Mouse (Mus musculus) mature B cell (primary cell): ENCODE results near the gene Rcsd1.

Experiments
- in situ Hi-C: fragments of 300-500 bp; cut with MboI; formaldehyde crosslinking; loops from 2 replicates; pipeline ENCODE4 v1.14.3; 2019

Gene Rcsd1

DNA sequence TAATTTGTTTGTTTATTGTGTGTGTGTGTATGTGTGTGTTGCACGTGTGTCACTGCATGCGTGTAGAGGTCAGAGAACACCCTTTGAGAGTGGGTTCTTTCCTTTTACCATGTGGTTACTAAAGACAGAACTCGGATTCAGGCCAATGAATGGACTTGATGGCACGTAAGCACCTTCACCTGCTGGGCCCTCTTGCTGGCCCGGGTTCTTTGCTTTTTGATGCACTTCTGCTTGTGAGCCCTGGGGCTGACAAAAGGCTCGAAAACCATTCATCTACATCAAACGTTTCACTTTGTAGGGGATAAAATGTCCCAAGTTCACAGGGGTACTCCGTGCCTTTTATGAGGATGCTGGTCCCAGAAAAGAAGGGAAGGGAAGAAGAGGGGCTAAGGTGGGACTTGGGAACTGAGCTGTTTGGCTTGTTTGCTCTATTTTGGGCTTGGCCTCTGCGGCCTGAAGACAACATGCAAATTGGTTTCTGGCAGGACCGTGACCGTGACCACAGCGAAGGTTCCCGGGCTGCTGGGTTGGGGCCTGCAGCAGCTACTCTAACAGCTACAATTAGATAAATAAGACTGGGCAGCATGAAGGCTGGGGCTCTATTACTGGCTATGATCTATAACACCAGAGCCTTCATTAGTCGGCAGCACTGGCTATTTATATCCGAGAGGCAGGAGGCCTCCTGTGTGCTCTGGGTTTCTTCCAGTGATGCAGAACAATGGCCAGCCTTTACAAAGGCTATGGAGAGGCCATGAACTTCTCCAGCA lies 46.9 kb downstream of the Rcsd1 start:
- in situ Hi-C loops: no loop called here

DNA sequence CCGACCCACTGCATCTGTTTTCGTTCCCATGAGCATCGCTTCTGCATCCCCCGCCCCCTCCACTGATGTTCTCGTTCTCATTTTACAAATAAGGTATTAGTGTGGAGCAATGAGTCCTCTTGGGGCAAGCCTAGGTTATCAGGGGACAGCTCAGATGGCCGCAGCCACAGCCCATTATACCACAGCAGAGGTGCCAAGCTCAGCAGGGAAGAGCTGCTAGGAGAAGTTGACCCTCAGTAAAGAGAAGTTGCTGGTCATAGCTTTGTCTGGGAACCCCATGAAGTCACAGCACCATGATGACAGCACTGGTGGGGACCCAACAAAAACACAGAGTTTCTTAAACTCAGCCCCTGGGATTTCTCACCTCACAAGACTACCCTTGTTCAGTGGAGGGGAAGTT lies 47.8 kb downstream of the Rcsd1 start:
- in situ Hi-C loops: no loop called here

DNA sequence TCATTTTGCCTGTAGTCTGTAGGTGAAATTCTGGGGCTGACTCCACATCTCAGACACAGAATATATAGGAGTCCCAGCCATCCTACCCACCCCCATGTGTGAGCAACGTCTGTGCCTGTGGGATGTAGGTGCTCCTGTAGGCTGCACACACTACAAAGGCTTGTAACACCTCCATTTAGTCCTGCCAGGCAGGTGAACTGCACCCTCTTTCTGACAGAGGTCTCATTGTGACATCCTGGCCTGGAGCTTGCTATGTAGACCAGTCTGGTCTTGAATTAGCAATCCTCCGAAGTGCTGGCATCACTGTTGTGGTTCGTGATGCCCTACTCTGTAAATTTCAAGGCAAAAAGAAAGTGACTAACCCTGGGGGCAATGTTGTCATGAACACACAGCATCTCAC lies 48.4 kb downstream of the Rcsd1 start:
- in situ Hi-C loops: no loop called here

DNA sequence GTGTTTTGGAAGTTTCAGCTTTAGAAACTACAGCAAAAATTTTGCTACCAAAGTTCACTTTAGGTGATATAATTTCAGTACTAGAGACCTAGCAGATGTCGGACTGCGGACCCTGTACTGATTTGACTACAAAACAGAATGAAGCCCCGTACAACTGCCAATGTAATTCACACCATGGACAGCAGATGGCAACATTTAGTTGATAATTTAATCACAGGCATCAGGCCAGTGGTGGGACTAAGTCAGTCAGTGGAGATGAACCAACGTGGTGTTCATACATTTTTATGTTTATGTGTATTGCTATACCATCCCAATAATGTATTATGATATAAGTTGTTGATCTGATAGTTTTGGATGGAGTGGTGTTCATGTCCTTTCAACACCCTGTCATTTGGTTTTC lies 48.8 kb downstream of the Rcsd1 start:
- in situ Hi-C loops: no loop called here

DNA sequence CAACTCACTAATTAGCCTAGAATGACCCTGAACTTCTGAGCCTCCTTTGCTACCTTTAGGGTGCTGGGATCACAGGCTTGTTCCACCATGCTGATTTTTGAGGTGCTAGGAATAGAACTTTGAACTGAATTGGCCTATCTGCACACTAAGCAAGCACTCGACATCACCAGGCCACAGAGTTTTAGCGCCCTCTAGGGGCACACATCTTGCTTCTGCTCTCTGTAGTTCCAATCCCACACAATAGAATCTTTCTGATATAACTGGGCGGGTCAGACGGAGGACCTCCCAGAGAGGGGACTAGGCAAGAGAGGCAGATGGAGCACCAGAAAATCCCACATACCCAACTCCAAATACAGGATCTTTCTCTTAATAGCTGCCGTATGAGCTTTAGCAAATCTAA lies 51.0 kb downstream of the Rcsd1 start:
- in situ Hi-C loops: no loop called here

DNA sequence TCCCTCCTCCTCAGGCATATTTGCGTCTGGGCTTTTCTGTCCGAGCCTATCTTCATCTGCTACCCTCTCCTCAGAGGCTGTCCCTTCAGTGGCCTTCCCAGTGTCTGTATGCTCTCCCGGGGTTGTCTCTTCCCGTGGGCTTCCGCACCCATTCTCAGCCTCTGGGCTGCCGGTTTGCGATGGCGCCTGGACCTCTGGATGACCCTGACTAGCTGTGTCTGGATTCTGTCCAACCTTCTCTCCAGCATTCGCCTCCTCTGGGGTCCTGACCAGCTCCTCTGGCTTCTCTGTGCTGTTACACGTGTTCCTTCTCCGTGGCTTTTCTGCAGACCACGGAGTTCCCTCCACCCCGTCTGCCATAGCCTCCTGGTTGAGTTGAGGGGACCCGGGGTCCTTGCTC lies 54.1 kb downstream of the Rcsd1 start:
- in situ Hi-C loops: no loop called here

DNA sequence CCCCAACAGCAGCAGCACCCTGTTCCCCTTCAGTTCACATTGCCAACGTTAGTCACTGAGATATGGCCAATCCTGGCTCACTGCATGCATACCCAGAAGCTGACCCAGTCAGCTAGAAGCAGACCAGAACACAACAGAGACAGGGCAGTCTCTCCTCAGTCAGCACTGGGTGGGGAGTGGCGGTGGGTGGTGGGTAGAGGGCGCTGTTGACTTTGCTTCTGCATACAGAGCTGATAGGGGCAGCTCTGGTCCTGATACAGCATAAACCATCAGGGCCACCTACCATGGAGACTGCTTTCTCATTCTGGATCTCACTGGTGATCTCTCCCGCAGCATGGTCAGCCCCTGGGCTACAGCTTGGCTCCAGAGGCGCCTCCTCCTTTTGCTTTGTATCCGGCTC lies 54.5 kb downstream of the Rcsd1 start:
- in situ Hi-C loops: no loop called here

DNA sequence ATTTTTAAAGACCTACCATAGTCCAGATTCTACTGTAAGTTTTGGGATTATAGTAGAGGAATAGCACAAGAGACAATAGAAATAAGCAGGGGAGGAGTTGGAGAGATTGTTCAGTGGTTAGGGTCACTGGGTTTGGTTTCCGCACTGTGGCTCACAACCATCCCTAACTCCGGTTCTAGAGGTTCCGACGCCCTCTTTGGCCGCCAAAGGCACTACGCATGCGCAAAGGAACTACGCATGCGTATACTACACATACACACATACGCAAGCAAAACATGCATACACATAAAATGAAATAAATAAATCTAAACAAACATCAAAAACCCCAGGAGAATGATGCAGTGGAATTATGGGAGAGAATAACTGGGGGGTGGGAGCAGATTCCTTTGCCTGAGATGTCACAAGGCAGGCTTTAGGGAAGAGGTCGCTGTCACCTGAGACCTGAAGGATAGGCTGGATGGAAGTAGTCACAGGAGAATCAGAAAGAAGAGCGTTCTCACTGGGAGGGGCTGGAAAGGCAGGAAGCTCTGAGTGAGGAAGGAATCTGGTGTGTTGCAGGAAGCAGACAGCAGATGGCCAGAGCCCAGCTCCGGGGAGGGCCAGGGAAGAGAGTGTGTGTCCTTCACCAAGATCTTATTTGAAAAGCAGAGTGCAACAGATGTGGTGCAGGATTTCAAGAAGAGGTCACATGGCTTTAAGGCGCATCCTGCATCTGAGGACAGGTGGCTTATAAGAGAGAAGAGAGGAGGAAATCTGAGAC lies 56.3 kb downstream of the Rcsd1 start:
- in situ Hi-C loops: no loop called here

DNA sequence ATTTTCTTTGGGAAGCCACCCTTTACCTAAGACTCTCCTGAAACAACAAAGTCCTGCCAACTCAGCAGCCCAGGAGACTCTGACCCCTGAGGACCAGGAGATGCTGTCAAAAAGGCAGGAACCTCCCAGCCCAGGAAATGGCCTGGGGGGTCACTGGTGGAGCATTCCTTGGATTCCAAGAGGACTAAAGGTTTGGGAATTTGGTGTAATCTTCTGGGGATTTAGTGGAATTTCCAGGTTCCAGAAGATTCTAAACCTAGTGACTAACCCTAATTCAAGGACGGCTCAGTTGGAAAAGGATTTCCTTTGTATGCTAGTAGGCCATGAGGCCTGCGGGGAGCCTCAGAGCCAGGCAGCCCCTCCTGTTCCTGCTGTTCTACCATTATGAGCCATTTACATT lies 57.0 kb downstream of the Rcsd1 start:
- in situ Hi-C loops: no loop called here

DNA sequence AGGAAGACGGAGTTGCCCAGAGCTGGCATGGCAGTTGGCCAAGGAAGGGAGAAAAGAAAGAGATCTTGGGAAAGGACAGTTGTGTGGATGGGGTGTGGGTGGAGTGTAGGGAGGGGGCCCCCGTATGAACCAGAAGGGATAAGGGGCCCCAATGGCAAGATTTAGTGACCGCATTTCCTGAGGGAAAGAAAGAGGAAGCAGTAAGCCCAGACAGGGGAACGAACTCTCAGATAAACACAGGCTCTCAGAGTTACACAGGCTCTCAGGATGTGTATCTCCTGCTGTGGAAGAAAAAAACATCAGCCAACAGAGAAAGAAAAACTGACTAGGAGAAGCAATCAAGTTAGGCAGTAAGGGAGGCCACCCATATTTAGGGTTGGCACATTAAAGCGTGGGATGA lies 58.4 kb downstream of the Rcsd1 start:
- in situ Hi-C loops: no loop called here

DNA sequence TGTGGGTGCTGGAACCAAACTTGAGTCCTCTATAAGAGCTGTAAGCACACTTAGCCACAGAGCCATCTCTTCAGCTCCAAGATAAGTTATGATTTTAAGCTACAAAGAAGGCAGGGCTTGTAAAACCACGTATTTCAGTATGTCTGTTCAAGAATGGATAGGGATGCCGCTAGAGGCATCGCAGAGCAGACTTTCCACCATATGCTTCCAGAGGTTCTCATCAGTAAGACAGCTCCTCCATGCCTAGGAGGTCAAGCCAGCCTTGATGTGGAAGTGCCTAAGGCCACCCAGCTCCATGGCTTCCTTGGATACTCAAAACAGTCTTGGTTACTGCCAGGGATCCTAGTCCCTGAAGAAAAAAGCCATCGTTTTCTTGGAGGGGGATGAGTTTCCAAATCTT lies 64.5 kb downstream of the Rcsd1 start:
- in situ Hi-C loops: loop anchor here (25.0 kb wide), 1 partner anchor 517 kb away; no protein-coding TSS in a partner anchor

DNA sequence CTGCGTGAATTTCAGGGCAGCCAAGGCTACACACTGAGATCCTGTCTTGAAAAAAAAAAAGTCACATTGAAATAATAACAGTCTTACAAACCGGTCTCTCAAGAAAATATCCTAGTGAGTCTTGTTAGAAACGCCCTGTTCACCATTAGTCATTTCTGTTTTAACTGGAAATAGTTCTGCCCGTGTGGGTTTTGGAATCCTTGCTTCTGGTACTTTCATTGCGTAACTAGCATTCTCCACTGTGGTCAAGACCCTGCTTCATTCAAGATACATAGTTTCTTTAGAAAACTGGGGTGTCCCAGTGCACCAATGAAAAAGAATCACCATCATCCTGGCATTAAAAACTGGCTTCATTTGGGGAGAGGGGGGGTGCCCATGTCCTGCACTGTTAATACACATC lies 65.8 kb downstream of the Rcsd1 start:
- in situ Hi-C loops: loop anchor here (25.0 kb wide), 1 partner anchor 519 kb away; no protein-coding TSS in a partner anchor

DNA sequence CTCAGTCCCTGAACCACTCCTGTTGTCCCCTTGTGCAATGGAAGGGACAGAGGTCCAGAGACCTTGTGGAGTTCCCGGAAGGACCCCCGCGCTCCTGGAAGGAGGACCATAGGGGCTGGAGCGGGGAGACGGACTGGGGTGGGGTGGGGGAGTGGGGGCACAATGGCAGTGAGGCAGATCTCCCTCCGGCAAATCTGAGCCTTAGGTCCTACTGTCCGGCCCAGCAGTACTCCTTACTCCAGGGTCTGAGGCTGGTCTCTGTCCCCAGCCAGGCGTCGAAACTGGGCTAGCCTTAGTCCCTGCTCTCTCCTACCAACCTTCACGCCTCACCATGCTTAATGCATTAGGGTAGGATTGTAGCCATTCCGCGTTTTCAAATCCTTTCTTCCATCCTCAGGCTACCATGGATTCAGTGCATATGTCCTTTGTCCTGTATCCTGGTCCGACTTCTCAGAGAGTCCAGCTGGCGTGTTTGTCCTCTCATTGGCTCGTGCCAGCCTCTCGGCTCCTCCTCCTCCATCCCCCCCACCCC lies 66.7 kb downstream of the Rcsd1 start:
- in situ Hi-C loops: loop anchor here (25.0 kb wide), 1 partner anchor 519 kb away; no protein-coding TSS in a partner anchor

DNA sequence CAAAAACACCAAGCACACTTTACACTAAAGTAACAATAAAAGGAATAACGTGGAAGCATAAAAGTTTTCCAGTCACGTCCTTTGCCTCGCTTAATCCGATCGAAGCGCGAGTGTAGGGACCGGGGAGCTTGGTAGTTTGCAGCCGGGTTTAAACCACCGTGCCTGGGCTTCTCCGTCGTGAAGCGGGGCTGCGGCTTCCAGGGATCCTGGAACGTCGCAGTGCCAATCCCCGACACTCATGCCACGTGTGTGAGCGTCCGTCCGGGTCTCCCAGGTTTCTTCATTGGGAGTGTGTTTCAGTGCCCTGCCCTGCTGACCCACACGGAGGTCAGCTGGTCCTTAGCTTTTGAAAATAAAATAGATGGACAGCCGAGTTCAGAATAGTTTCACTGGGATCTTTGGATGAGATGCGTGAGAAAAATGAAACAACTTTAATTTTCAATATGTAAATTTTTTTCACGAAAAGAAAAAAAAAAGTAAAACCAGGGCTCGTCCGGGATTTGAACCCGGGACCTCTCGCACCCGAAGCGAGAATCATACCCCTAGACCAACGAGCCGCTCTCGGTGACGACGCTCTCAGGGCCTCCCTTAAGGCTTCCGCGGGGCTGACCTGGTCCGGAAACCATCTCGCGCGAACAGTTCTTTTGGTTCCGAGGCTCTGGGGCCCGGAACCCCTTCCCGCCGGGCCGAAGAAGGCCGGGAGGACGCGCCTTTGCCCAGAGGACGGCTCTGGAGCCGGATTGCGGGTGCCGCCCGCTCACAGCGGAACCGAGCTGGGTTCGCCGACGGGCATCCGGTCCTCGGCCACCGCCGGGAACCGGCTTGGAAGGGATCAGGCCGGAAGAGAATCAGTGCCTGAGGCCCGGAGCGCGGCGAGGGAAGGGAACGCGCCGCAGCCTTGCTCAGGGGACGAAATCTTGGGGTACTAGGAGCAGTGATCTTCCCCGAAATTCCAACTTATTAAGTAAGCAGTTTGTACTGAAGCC lies 67.5 kb downstream of the Rcsd1 start:
- in situ Hi-C loops: loop anchor here (25.0 kb wide), 1 partner anchor 520 kb away; no protein-coding TSS in a partner anchor

DNA sequence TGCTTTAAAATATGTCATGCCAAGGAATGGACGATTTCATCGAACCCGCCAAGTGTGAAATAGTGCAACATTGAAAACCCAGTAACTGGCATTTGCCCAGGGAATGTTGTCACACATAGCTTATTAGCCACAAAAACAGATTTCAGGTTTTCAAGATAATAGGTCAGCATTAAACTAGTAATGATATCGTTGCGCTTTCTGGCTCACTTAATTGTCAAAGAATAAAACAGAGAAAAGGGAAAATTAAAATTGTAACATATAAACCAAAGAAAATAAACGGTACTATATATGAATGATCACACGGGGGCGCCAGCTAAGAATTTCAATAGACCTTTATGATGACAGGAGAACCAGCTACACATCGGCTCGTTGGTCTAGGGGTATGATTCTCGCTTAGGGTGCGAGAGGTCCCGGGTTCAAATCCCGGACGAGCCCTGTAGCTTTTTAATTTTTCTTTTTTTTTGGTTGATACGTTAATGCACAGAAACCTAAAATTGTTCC lies 68.2 kb downstream of the Rcsd1 start:
- in situ Hi-C loops: loop anchor here (25.0 kb wide), 1 partner anchor 521 kb away; no protein-coding TSS in a partner anchor

DNA sequence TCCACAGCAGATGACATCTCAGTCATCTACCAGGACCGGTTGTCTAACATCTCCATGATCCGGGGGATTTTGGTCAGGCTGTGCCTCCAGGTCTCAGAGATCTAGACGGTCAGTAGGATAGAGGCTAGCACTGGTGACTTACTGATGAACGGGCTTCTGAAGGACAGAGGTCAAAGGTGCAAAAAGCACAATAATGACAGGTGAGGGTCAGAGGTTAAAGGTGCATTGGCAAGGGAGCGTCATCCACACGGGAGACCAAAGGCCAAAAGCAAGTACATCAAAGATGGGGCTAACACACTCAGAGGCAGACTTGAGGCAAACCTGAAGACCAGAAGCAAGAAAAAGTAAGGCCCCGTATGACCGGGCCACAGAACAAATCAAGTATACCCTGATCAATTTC lies 73.3 kb downstream of the Rcsd1 start:
- in situ Hi-C loops: loop anchor here (25.0 kb wide), 1 partner anchor 526 kb away; no protein-coding TSS in a partner anchor

DNA sequence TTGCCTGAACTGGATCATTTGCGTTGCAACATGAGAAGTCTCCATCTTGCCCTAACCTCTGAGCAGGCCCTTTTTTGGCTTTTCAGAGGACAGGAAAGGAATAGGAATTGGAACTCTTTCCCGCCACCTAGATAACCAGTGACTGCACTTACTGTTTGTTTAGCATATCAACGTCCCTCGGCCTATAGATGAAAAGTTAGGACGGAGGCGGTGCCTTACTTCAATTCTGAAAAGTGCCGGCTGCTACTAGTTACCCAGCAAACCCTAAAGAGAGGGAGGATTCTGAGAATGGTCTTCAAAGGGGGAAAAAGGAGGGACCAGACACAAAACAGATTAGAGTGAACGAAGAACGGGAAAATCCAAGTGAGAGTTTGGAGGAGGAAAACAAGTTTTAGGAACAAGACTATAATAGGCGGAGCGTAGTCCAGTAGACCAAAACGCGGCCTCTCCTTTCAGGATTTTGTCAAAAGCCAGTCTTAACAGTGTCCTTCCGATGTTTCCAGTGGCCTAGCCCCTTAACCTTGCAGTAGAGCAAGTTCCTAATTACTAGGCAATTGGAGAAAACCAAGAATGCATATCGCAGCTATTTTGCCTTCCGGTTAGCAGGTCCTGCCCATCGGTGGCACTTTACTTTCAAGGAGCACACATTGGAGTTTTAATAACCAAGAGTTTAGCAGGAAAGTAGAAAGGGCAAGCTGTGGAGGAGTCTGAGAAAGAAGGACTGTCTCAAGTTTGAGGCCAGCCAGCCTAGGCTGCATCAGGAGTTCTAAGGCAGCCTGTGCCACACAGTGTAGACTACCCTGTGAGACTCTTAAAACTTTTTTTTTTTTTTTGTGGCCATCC lies 74.3 kb downstream of the Rcsd1 start:
- in situ Hi-C loops: loop anchor here (25.0 kb wide), 1 partner anchor 527 kb away; no protein-coding TSS in a partner anchor

DNA sequence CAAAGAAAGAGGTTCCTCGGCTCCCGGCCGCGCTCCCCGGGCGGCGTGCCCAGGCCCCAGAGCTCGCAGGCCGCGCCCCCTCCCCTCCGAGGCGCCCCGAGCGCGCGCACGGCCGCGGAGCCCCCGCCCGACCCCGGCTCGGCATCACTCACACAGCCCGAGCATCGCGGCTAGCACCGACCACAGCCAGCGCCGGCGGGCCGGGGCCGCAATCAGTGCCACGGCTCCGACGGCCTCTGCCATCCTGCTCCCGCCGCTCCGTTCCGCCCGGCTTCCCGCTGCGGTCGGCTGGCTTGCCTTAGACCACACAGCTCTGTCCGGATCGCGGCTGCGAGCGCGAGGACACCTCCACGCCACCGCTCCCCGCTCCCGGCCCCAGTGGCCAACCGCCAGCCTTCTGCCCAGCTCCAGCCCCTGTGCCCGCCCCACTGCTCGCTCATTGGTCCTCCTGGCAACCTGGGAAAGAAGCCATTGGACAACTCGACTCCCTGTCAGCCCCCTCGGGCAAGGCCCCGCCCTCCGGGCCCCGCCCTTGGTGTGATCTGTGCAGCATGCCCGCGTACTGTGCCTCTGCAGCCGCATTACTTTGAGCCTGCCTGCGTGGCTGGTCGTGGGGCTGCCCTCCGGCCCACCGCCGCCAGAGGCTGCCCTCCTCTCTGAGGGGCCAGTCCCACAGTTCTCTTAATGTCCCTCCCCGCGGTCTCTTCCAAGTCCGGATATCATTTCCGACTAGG lies 75.2 kb downstream of the Rcsd1 start, which contains the start of gene Mpzl1:
Gene Mpzl1, minus strand, starts transcription at position 388 of the 734 bp plus-strand sequence.
- in situ Hi-C loops: loop anchor here (25.0 kb wide), 1 partner anchor 528 kb away; no protein-coding TSS in a partner anchor

DNA sequence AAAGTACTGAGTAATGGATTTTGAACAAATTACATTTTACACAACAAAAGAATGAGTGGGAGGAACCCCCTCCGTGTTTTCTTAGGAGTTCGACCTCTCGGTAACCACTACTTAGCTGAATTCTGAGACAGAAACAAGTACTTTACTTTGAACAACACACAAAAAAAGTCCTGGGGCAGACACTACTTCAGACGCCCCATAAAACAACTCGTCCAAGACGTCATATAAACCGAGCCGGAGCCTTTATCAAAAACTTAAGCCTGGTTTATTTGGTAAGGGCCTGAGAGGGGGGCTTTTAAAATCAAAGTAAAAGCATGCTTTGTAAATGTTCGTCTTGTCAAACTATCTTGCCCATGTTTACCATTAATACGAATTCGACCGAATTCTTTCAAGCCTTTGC lies 76.2 kb downstream of the Rcsd1 start:
- in situ Hi-C loops: loop anchor here (25.0 kb wide), 1 partner anchor 529 kb away; no protein-coding TSS in a partner anchor
